8 mouse cellular contexts compared by ENCODE assay signal in the genomic region with DNA sequence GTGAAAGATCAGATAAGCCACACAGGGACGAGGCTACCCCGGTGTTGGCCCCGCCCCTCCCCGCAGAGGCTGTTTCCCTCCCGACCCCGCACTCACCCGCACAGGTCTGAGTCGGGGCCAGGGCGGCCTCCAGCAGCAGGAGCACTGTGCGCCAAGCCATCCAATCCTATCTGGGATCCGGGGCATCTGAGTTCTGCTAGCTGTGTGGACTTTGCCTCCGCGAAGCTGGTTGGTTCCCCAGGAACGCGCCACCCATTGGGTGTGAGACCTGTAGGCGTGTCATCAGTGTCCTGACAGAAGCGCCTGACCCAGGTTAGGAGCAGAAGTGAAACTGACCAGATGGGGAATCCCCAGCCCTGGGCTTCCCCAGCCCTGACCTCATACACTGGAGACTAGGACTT. TPM values are rescaled to one million over a fixed set of nuclear protein-coding genes. Genes with fewer than 3 reads are reported as not detected.
DNase-seq lines count a peak whose midpoint lies in the region; ATAC-seq and TF ChIP-seq lines count a peak whose summit lies in the region.

No protein-coding gene starts in this region.

- H3K4me3 ChIP-seq in ES-E14 (ENCODE audit: insufficient read depth in 1 of 2, low read depth in 1 of 2, low read length in 2 of 2, poor library complexity in 1 of 2, severe bottlenecking in 1 of 2) = peak overlapping the region; percentile 80 to 83
- H3K4me3 ChIP-seq in bone marrow, adult 2 months (replicated peaks; ENCODE audit: control insufficient read depth, low read depth, low read length) = peak overlapping the region; percentile 63
- peak overlapping the region; percentile 92 for H3K4me3 ChIP-seq in megakaryocyte, embryonic 14.5 days (replicated peaks)
- H3K4me3 ChIP-seq in spleen, adult 2 months (ENCODE audit: extremely low read depth, insufficient read depth, insufficient read length) = peak overlapping the region; percentile 75

- H3K4me1 ChIP-seq in ES-E14 (ENCODE audit: control insufficient read depth in 2 of 2, insufficient read depth in 2 of 2, low read length in 2 of 2, poor library complexity in 1 of 2) = peaks cover 5 to 13% of the 10 kb centered on the region in 2 experiments; a peak in 3 of 4 replicates
- H3K4me1 ChIP-seq in bone marrow, adult 2 months (ENCODE audit: control insufficient read depth, insufficient read depth, low read length) = peaks cover 6% of the 10 kb centered on the region
- H3K4me1 ChIP-seq in megakaryocyte, embryonic 14.5 days = peaks cover 31% of the 10 kb centered on the region
- peaks cover 22% of the 10 kb centered on the region for H3K4me1 ChIP-seq in spleen, adult 2 months (ENCODE audit: control insufficient read depth, insufficient read depth, insufficient read length)

- peak; percentile 90 for TF ChIP-seq POLR2A in bone marrow, adult 2 months (IDR thresholded peaks at IDR 0.05; ENCODE audit: borderline replicate concordance, control insufficient read depth, low read depth, low read length)
- TF ChIP-seq POLR2A in spleen, adult 2 months (IDR thresholded peaks at IDR 0.05; ENCODE audit: low read depth, low read length) = peak; percentile 77

- H3K27me3 ChIP-seq in megakaryocyte, embryonic 14.5 days (replicated peaks) = peaks cover 25% of the 10 kb centered on the region
- H3K27me3 ChIP-seq in spleen, adult 2 months (ENCODE audit: control insufficient read depth, insufficient read depth, low read length) = no peaks in the 10 kb centered on the region

- peak overlapping the region; percentile 72 for H3K9ac ChIP-seq in ES-E14 (ENCODE audit: insufficient read depth, low read depth, low read length, poor library complexity, severe bottlenecking)

- no peak for TF ChIP-seq CTCF in bone marrow, adult 2 months (IDR thresholded peaks at IDR 0.05; ENCODE audit: control insufficient read depth, insufficient read depth, low read length)
- no peak for TF ChIP-seq CTCF in spleen, adult 2 months (IDR thresholded peaks at IDR 0.05; ENCODE audit: extremely low read depth, insufficient read depth, insufficient read length, insufficient replicate concordance)

- DNase-seq in ES-E14 (ENCODE audit: low read depth, low spot score) = no peak
- peak; percentile 69 to 74 for DNase-seq in heart, postnatal 14 days
- DNase-seq in kidney, postnatal 36 days = peak; percentile 91 to 96
- peak; percentile 89 to 94 for DNase-seq in spleen, adult 2 months (ENCODE audit: low read depth in 1 of 2, low spot score in 2 of 2)
- DNase-seq in frontal cortex, postnatal 14 days (ENCODE audit: low spot score in 2 of 2) = no peak

- WGBS in bone marrow, adult 2 months = 0% methylated on average over 17 of the region's 17 CpGs
- WGBS in spleen, adult 2 months = 1% methylated on average over 17 of the region's 17 CpGs

- intact Hi-C loops in heart, postnatal 14 days (cut with DNase I) = no loop called here

- H3K36me3 ChIP-seq in ES-E14 (ENCODE audit: control insufficient read depth, insufficient read depth, low read length, poor library complexity, severe bottlenecking) = no peaks in the 10 kb centered on the region; the same call in 1 of the 2 replicates
- no peaks in the 10 kb centered on the region for H3K36me3 ChIP-seq in megakaryocyte, embryonic 14.5 days (replicated peaks; ENCODE audit: low read length)
- peaks cover 3% of the 10 kb centered on the region; the same call in 1 of the 2 replicates for H3K36me3 ChIP-seq in spleen, adult 2 months (ENCODE audit: control insufficient read depth, insufficient read depth, low read length)

- no peaks in the 10 kb centered on the region for H3K9me3 ChIP-seq in ES-E14 (ENCODE audit: control insufficient read depth, insufficient read depth, low read depth, low read length)
- no peaks in the 10 kb centered on the region for H3K9me3 ChIP-seq in megakaryocyte, embryonic 14.5 days

- in situ Hi-C loops in ES-E14 (cut with MboI; ENCODE audit: low sequenced_read_pairs in 2 of 2, unreplicated experiment in 2 of 2) = no loop called here

- ATAC-seq in erythroid progenitor cell, adult 5-6 weeks (replicated peaks; ENCODE audit: low FRiP score, poor library complexity, severe bottlenecking) = peak; percentile 81

- no peak overlapping the region for H3K27ac ChIP-seq in ES-E14 (ENCODE audit: insufficient read depth, low read depth, low read length, poor library complexity, severe bottlenecking)
- H3K27ac ChIP-seq in bone marrow, adult 2 months (ENCODE audit: control insufficient read depth, insufficient read depth, low read depth, low read length, poor library complexity) = peak overlapping the region; percentile 93
- H3K27ac ChIP-seq in spleen, adult 2 months (ENCODE audit: insufficient read depth, low read length) = peak overlapping the region; percentile 93

TF ChIP-seq in ES-E14, 5 proteins besides CTCF, POLR2A, EP300 and RAD21:
- TF ChIP-seq HCFC1 (IDR thresholded peaks at IDR 0.05; ENCODE audit: borderline replicate concordance, insufficient read depth, low read length) (no peak), CHD2 (IDR thresholded peaks at IDR 0.05; ENCODE audit: low read depth, low read length) (no peak), ZNF384 (IDR thresholded peaks at IDR 0.05; ENCODE audit: low read depth, low read length) (no peak), MAFK (IDR thresholded peaks at IDR 0.05; ENCODE audit: insufficient read depth, low read depth, low read length) (no peak), ZC3H11A (IDR thresholded peaks at IDR 0.05; ENCODE audit: borderline replicate concordance, low read depth, low read length) (no peak)

RNA-seq across cellular contexts. Expression of a gene that starts 21.5 kb away (rescaled TPM):
- 69.5 and 155 TPM in 2 replicates for total RNA-seq in ES-E14 (2012; rRNA removed)
- polyA plus RNA-seq in bone marrow, adult 2 months (2011; ENCODE audit: insufficient read depth, insufficient read length, low replicate concordance, missing spikeins) = 698 and 1,240 TPM in 2 replicates
- 315 and 400 TPM in 2 replicates for total RNA-seq in erythroid progenitor cell, adult 5-6 weeks (2015; ENCODE audit: low replicate concordance)
- 167 and 182 TPM in 2 replicates for total RNA-seq in erythroid progenitor cell, adult 5-6 weeks (2017; ENCODE audit: low replicate concordance)
- total RNA-seq in heart, postnatal 14 days (2021) = 10 to 100 TPM; 56.5 to 61.2 TPM
- 144 and 307 TPM in 2 replicates for polyA plus RNA-seq in megakaryocyte, embryonic 14.5 days (2012; ENCODE audit: insufficient read depth, low replicate concordance)
- polyA plus RNA-seq in spleen, adult 2 months (2012; rRNA removed) = 5,070 and 5,425 TPM in 2 replicates

RNA-seq across cellular contexts. Expression of a gene that starts 22.8 kb away (rescaled TPM):
- 4,706 and 5,724 TPM in 2 replicates for total RNA-seq in ES-E14 (2012; rRNA removed)
- polyA plus RNA-seq in bone marrow, adult 2 months (2011; ENCODE audit: insufficient read depth, insufficient read length, low replicate concordance, missing spikeins) = 1,108 and 1,335 TPM in 2 replicates
- total RNA-seq in erythroid progenitor cell, adult 5-6 weeks (2015; ENCODE audit: low replicate concordance) = 779 and 808 TPM in 2 replicates
- 194 and 380 TPM in 2 replicates for total RNA-seq in erythroid progenitor cell, adult 5-6 weeks (2017; ENCODE audit: low replicate concordance)
- total RNA-seq in heart, postnatal 14 days (2021) = 100 to 1,000 TPM; 417 to 479 TPM
- 17.5 and 129 TPM in 2 replicates for polyA plus RNA-seq in megakaryocyte, embryonic 14.5 days (2012; ENCODE audit: insufficient read depth, low replicate concordance)
- polyA plus RNA-seq in spleen, adult 2 months (2012; rRNA removed) = 476 and 550 TPM in 2 replicates

RNA-seq across cellular contexts. Expression of a gene that starts 23.0 kb away (rescaled TPM):
- total RNA-seq in ES-E14 (2012; rRNA removed) = 23.2 and 24.8 TPM in 2 replicates
- 13.7 and 23.1 TPM in 2 replicates for polyA plus RNA-seq in bone marrow, adult 2 months (2011; ENCODE audit: insufficient read depth, insufficient read length, low replicate concordance, missing spikeins)
- total RNA-seq in erythroid progenitor cell, adult 5-6 weeks (2015; ENCODE audit: low replicate concordance) = 8.0 and 18.4 TPM in 2 replicates
- total RNA-seq in erythroid progenitor cell, adult 5-6 weeks (2017; ENCODE audit: low replicate concordance) = 11.5 and 17.8 TPM in 2 replicates
- total RNA-seq in heart, postnatal 14 days (2021) = 10 to 100 TPM; 35.0 to 37.8 TPM
- 75.8 and 138 TPM in 2 replicates for polyA plus RNA-seq in megakaryocyte, embryonic 14.5 days (2012; ENCODE audit: insufficient read depth, low replicate concordance)
- 58.0 and 73.2 TPM in 2 replicates for polyA plus RNA-seq in spleen, adult 2 months (2012; rRNA removed)

RNA-seq across cellular contexts. Expression of a gene that starts 27.3 kb away (rescaled TPM):
- total RNA-seq in ES-E14 (2012; rRNA removed) = 10.3 and 15.3 TPM in 2 replicates
- polyA plus RNA-seq in bone marrow, adult 2 months (2011; ENCODE audit: insufficient read depth, insufficient read length, low replicate concordance, missing spikeins) = 1.9 and 4.1 TPM in 2 replicates
- total RNA-seq in erythroid progenitor cell, adult 5-6 weeks (2015; ENCODE audit: low replicate concordance) = not detected in 2 replicates
- 0.26 and 2.8 TPM in 2 replicates for total RNA-seq in erythroid progenitor cell, adult 5-6 weeks (2017; ENCODE audit: low replicate concordance)
- 1 to 10 TPM; 2.2 to 2.9 TPM for total RNA-seq in heart, postnatal 14 days (2021)
- polyA plus RNA-seq in megakaryocyte, embryonic 14.5 days (2012; ENCODE audit: insufficient read depth, low replicate concordance) = 15.5 and 19.7 TPM in 2 replicates
- polyA plus RNA-seq in spleen, adult 2 months (2012; rRNA removed) = 18.9 and 20.6 TPM in 2 replicates

RNA-seq across cellular contexts. Expression of a gene that starts 38.2 kb away (rescaled TPM):
- 65.6 and 78.2 TPM in 2 replicates for total RNA-seq in ES-E14 (2012; rRNA removed)
- polyA plus RNA-seq in bone marrow, adult 2 months (2011; ENCODE audit: insufficient read depth, insufficient read length, low replicate concordance, missing spikeins) = 20.4 and 21.4 TPM in 2 replicates
- total RNA-seq in erythroid progenitor cell, adult 5-6 weeks (2015; ENCODE audit: low replicate concordance) = 3.6 and 11.3 TPM in 2 replicates
- 4.6 and 8.2 TPM in 2 replicates for total RNA-seq in erythroid progenitor cell, adult 5-6 weeks (2017; ENCODE audit: low replicate concordance)
- total RNA-seq in heart, postnatal 14 days (2021) = 10 to 100 TPM; 10.4 to 11.5 TPM
- 58.7 and 64.2 TPM in 2 replicates for polyA plus RNA-seq in megakaryocyte, embryonic 14.5 days (2012; ENCODE audit: insufficient read depth, low replicate concordance)
- 20.5 and 26.7 TPM in 2 replicates for polyA plus RNA-seq in spleen, adult 2 months (2012; rRNA removed)

Comparison
In these comparisons a context has a peak if more than half of its experiments do, and no peak if none do; other contexts are left out.
1. DNase-seq: peak in heart, postnatal 14 days (2 of 2), kidney, postnatal 36 days (2 of 2) and spleen, adult 2 months (2 of 2); none in ES-E14 (single experiment) and frontal cortex, postnatal 14 days (0 of 2).
2. Peak in every context shown above with its lines, with median percentiles within 50 percentile points of each other: H3K4me3 ChIP-seq.